Mouse (Mus musculus): ENCODE results near the gene Reps2. TPM values are rescaled to one million over a fixed set of nuclear protein-coding genes. Genes with fewer than 3 reads are reported as not detected.

Reps2 gene
- total and polyA plus RNA-seq, 3 experiments, result 2.2 to 2.8 TPM; not detected in 1

DNA sequence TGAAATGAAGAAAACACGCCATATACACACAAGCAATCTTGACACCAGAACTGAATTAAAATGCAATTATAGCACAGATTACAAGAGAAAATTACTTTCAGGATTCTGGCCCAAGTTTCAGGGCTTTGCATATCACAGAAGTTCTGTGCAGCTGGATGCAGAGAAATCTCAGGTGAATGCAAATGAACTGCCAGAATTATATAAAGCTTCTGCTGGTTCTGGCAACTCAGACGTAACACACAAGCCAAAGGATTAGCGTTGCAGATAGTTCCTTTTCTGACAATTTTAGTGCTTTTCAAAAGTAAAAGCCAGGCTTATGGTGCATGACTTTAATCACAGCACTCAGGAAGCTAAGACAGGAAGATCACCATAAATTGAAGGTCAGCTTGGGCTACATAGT is 62.9 kb downstream of the Reps2 start:
- TF ChIP-seq NELFE (IDR thresholded peaks at IDR 0.05; ENCODE audit: low read depth, low read length), result no peak
- H3K4me3 ChIP-seq (ENCODE audit: control insufficient read depth in 1 of 2, insufficient read depth in 1 of 2, low read depth in 2 of 2, low read length in 2 of 2), result no peak overlapping the region
- no peaks in the 10 kb centered on the region for H3K27me3 ChIP-seq (ENCODE audit: control insufficient read depth in 1 of 2, insufficient read depth in 2 of 2, low read length in 2 of 2)
- no peaks in the 10 kb centered on the region for H3K4me1 ChIP-seq (ENCODE audit: control insufficient read depth in 1 of 2, insufficient read depth in 2 of 2, low read length in 2 of 2)
- DNase-seq (ENCODE audit: low read depth, low spot score), result no peak
- H3K9ac ChIP-seq (ENCODE audit: control insufficient read depth, low read depth, low read length, poor library complexity, severe bottlenecking), result no peak overlapping the region
- no peaks in the 10 kb centered on the region for H3K79me2 ChIP-seq (ENCODE audit: control insufficient read depth, insufficient read depth, low read length, poor library complexity)
- H3K9me3 ChIP-seq (replicated peaks; ENCODE audit: insufficient read depth, low read length), result no peaks in the 10 kb centered on the region
- no peaks in the 10 kb centered on the region for H3K36me3 ChIP-seq (ENCODE audit: control insufficient read depth in 1 of 2, insufficient read depth in 2 of 2, low read length in 2 of 2)
- H3K27ac ChIP-seq (ENCODE audit: control insufficient read depth, low read depth, low read length), result no peak overlapping the region

DNA sequence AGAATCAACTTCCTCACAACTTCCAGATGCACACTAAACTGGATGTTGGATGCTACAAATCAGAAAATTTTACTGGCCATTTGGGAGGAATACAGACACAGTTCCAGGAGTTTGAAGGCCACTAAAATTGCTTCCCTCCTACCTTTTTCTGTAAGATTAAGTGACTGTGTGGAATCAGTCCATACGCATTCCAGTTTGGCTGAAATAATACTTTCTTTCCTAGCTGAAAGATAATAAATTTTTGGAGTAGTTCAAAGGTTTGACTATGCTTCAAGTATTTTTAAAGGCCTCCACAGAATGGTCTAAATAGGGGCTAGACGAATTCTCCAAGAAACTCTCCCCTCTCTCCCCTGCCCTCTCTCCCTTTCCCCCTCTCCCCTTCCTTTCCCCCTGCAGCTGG is 75.0 kb downstream of the Reps2 start:
- Histone ChIP-seq H3K9me3 (replicated peaks; ENCODE audit: insufficient read depth, low read length) (no peaks in the 10 kb centered on the region), H3K27ac (ENCODE audit: control insufficient read depth, low read depth, low read length) (no peak overlapping the region), H3K4me1 (ENCODE audit: control insufficient read depth in 1 of 2, insufficient read depth in 2 of 2, low read length in 2 of 2) (peaks cover 0 to 2% of the 10 kb centered on the region in 2 experiments; a peak in 1 of 4 replicates), H3K36me3 (ENCODE audit: control insufficient read depth in 1 of 2, insufficient read depth in 2 of 2, low read length in 2 of 2) (no peaks in the 10 kb centered on the region), H3K9ac (ENCODE audit: control insufficient read depth, low read depth, low read length, poor library complexity, severe bottlenecking) (no peak overlapping the region), H3K27me3 (ENCODE audit: control insufficient read depth in 1 of 2, insufficient read depth in 2 of 2, low read length in 2 of 2) (no peaks in the 10 kb centered on the region), H3K79me2 (ENCODE audit: control insufficient read depth, insufficient read depth, low read length, poor library complexity) (no peaks in the 10 kb centered on the region), H3K4me3 (ENCODE audit: control insufficient read depth in 1 of 2, insufficient read depth in 1 of 2, low read depth in 2 of 2, low read length in 2 of 2) (no peak overlapping the region)
- TF ChIP-seq GATA1 (IDR thresholded peaks at IDR 0.05; ENCODE audit: low read depth, low read length) (no peak), MYC (IDR thresholded peaks at IDR 0.05; ENCODE audit: low read depth, low read length) (no peak), UBTF (IDR thresholded peaks at IDR 0.05; ENCODE audit: borderline replicate concordance, insufficient read depth, low read depth, low read length) (no peak), ZC3H11A (IDR thresholded peaks at IDR 0.05; ENCODE audit: low read depth, low read length) (no peak), SMC3 (IDR thresholded peaks at IDR 0.05; ENCODE audit: low read depth, low read length) (no peak), GABPA (IDR thresholded peaks at IDR 0.05; ENCODE audit: low read depth, low read length) (no peak), MAZ (IDR thresholded peaks at IDR 0.05; ENCODE audit: low read depth, low read length) (no peak), NELFE (IDR thresholded peaks at IDR 0.05; ENCODE audit: low read depth, low read length) (no peak), E2F4 (IDR thresholded peaks at IDR 0.05; ENCODE audit: borderline replicate concordance, low read depth, low read length) (no peak), BHLHE40 (IDR thresholded peaks at IDR 0.05; ENCODE audit: borderline replicate concordance, low read depth, low read length) (no peak), CHD1 (IDR thresholded peaks at IDR 0.05; ENCODE audit: low read depth, low read length) (no peak), TBP (IDR thresholded peaks at IDR 0.05; ENCODE audit: low read depth, low read length) (no peak), USF1 (IDR thresholded peaks at IDR 0.05; ENCODE audit: low read depth, low read length) (no peak), ZKSCAN1 (IDR thresholded peaks at IDR 0.05; ENCODE audit: low read depth, low read length) (no peak), MEF2A (IDR thresholded peaks at IDR 0.05; ENCODE audit: extremely low read depth, insufficient replicate concordance, low read depth, low read length, poor library complexity, severe bottlenecking) (no peak), POLR2A (IDR thresholded peaks at IDR 0.05; ENCODE audit: control insufficient read depth in 1 of 2, insufficient read depth in 1 of 2, low read depth in 1 of 2, low read length in 2 of 2, poor library complexity in 1 of 2) (no peak), TCF12 (IDR thresholded peaks at IDR 0.05; ENCODE audit: low read depth, low read length) (no peak), ZNF384 (IDR thresholded peaks at IDR 0.05; ENCODE audit: low read depth, low read length) (no peak), ELF1 (IDR thresholded peaks at IDR 0.05; ENCODE audit: low read depth, low read length) (no peak)
- no peak for DNase-seq (ENCODE audit: low read depth, low spot score)
